Mouse (Mus musculus) embryo, embryonic 11.5 days (tissue): ENCODE measurements around the gene Epdr1.

Experiments
- DNase-seq: peaks from one replicate; pipeline ENCODE4 v3.0.0-alpha.2; 2012; ENCODE audit warnings: low read depth, low spot score

Epdr1 gene

GRCm38 (mm10) chr13:19619216-19619927, at the start of gene Epdr1:
Epdr1 (minus strand) TSS chr13:19619927.
- no peak for DNase-seq

GRCm38 (mm10) chr13:19668355-19669140, 48.8 kb upstream of the Epdr1 start:
- DNase-seq: no peak

DNA sequence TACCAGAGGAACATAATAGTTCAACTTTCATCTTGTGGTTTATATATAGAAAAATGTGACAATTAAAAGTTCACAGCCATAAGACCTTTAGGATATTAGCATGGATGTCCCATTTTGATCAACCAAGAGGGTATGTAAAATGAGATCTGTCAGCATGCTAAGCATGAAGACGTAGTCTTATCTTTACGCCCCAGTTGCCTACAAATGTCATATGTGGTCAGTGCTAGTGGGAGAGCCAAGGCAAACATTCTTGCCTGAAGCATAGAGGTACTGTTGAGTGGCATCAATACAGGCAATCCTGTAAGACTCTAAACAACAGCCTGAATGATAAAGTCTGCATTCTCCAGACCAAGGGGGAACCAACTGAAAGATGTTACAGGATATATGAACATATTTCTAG, 32.7 kb upstream of the Epdr1 start:
- no peak for DNase-seq

- no peak for DNase-seq
Observed at GRCm38 (mm10) chr13:19649824-19650223, 30.1 kb upstream of the Epdr1 start.

DNA sequence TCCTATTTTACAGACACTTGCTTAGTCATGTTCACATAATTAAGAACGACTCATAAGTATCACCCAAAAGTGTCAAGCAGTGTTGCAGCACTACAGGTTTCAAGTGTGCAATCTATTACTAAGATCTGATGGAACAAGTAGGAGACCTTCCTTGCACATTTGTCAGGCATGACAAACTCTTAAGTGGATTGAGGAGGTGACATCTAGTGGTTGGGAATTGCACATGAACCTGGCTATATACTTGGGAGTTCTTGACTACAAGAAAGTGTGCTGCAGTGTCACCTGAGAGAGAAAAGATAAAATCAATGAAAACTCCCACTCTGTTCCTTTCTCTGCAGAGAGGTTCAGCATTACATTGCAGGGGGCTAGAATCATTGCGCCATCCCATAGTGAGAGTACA, 24.5 kb upstream of the Epdr1 start:
- no peak for DNase-seq

DNA sequence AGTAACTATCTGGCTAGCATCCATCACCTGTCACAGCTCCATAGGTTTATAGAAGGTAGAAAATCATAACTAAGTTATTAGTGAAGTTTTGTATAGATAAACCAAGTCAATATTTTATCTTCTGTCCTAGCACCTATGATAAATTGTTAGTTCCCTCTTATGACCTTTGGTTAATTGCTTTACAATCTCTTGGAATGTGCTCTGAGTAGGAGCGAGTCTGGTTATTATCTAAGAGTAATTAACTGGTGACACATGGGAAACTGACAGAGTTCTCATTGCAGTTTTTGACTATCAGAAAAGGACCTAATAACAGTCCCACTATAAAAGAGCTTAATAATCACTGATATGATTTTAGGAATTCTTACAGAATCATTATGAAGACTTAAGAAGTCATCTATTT, 23.8 kb upstream of the Epdr1 start:
- no peak for DNase-seq

DNA sequence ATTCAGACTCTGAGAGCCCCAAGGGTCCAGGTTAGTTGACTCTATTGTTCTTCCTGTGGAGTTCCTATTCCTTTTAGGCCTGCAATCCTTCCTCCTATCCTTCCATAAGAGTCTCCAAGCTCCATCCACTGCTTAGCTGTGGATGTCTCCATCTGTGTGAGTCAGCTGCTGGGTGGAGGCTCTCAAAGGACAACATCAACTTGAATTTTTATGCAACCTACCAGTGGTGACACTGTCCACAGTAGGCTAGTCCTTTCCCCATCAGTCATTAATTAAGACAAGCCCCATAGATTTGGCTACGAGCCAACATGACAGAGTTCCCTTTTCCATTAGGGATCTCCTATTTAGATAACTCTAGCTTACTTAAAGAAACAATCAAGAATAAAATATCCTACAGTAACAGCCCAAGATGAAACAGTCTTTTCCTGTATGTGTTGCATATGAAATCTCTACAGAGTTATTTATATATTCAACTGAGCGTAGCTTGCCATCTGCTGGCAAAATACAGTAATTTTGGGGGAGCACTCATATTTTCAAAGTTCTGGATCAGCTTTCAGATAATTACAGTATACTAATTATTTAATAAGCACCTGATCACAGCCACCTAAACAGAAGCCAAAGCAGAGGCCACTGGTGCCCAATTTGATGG, 20.6 kb upstream of the Epdr1 start:
- no peak for DNase-seq

DNA sequence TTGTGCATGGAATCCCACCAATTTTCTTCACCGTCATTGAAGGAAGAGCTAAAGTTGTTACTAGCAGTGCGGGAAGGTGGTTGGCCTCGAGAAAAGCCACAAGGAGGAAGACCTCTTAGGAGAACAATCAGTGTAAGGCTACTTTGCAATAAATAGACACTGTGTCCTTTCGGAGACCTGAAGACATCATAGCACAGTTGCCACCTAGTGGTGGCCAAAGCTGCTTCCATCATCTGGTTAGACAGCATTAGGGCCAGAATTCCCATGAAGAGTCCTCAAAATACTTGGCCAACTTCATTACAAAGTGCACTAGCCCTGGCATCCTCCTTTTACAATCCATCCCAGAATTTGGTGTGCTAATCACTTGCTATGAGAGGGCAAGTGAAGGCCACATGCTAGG, 16.4 kb upstream of the Epdr1 start:
- no peak for DNase-seq

GRCm38 (mm10) chr13:19630768-19631709, 11.3 kb upstream of the Epdr1 start:
- DNase-seq: no peak

- DNase-seq: no peak
Observed at GRCm38 (mm10) chr13:19626473-19626872, 6.7 kb upstream of the Epdr1 start.

DNA sequence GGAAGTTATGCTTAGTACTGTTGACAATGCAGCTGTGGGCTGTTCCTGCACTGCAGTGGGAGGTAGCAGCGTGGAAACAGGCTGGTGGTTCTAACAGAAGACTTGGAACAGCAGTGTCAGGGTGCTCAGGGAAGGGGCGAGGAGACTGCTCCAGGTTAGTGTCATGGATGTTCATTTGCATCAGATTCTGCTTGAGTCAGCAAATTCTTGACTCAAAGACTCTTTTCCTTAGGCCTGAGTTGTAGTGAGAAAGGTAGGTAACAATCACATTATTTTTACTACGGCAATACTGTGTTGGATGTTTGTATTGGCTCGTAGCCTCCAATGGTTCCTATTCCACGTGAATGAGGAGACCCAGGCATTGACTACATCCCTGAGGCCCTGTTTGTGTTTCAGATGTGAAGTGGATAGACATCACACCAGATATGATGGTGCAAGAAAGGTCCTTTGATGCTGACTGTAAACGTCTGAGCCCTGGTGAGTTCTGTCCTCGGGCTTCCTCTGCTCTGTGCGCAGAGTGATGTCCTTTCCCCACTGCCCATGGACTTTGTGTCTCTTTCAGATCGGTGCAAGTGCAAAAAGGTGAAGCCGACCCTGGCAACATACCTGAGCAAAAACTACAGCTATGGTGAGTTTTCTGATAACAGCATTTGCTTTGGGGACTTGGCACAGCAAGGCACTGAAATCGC, 5.0 kb upstream of the Epdr1 start:
- DNase-seq: no peak

DNA sequence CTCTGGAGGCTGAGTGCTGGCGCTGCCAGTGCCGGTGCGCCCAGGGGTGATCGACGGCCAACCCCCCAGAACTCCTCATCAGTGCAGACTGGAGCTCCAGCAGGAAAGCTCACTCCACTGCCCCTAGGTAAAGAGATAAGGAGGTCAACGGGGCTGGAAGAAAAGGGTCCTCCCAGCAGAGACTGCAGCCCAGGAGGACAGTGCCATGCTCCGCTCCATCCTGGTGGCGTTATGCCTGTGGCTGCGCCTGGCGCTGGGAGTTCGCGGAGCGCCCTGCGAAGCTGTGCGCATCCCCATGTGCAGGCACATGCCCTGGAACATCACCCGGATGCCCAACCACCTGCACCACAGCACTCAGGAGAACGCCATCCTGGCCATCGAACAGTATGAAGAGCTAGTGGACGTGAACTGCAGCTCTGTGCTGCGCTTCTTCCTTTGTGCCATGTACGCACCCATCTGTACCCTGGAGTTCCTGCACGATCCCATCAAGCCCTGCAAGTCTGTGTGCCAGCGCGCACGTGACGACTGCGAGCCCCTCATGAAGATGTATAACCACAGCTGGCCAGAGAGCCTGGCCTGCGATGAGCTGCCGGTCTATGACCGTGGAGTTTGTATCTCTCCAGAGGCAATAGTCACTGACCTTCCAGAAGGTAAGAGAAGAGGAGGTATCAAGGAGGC, 3.6 kb upstream of the Epdr1 start:
- no peak for DNase-seq

DNA sequence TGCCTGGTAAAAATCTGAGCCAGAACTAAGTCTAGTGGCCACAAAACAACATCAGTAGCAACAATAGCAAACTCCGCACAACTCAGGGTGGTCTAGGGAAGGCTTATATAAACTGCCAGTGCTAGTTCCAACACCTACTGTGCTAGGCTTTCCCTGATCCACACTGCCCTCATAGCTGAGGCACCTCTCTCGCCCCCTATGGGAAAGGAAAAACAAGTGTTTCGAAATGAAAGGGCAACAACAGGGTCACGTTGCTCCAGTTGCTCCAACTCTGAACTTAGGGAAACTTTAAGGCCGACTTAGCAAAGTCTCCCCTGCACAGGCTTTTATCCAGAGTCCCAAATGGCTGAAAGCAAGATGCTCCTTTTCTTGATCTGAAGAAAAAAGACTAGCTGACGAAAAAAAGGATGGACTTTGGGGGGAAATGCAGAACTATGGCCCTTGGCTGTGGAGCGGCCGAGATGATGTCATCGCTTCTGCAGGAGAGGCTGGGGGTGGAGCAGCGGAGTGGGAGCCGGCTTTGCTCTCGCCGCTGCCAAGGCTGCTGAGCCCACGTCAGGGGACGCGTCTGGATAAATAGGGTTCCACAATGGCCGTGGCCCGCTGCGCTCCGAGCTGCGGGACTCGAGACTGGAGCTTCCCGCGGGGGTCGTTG, 3.0 kb upstream of the Epdr1 start, which contains the start of gene Sfrp4:
TSS of gene Sfrp4 (plus strand) at position 532 of the 655 bp plus-strand sequence.
- DNase-seq: no peak

DNA sequence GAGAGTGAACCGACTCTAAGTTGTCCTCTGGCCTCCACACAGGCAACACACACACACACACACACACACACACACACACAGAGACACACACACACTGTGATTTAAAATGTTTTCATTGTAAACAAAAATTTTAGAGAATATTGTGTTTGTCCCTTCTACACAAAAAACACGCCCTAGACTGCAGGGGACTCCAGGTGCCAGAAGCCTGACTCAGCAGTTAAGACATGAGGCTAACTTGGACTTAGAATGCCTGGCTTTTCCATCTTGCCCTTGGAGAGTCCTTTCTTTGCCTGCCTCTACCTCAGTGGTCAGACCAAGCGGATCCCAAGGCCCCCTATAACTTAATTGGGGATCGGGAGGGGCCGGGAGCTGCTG, 899 bp downstream of the Epdr1 start:
- no peak for DNase-seq

DNA sequence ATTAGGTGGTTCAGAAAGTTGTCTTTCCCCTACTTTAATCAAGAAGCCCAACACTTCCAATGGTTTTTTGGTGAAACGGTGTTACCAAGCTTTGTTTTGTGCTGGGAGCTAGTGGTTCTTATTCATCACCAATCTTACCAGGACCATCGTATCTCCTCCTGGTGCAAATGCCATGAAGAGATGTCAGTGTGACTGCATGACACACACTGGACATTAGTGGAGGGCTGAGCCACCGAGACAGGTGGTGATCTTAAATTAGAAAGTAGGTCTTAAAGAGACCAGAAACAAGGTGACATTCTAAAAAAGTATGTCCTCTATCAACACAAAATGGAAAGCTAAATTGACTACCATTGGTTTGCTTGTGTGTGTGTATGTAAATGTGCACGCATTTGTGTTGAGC, 1.6 kb downstream of the Epdr1 start:
- no peak for DNase-seq

DNA sequence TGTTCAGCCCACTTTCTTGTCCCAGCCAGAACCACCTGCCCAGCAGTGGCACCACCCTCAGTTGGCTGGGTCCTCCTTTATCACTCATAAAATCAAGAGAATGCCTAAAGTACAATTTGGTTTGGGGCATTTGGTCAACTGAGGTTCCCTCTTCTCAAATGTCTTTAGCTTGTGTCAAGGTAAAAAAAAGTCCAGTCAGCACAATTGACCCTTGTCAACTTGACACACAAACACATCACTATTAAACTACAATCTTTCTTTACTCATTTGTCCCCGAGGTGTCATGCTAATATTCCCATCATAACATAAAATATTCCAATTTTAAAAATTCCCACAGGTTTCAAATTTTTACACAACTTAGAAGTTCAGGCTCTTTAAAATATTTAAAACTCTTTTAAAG, 5.4 kb downstream of the Epdr1 start:
- DNase-seq: no peak

DNA sequence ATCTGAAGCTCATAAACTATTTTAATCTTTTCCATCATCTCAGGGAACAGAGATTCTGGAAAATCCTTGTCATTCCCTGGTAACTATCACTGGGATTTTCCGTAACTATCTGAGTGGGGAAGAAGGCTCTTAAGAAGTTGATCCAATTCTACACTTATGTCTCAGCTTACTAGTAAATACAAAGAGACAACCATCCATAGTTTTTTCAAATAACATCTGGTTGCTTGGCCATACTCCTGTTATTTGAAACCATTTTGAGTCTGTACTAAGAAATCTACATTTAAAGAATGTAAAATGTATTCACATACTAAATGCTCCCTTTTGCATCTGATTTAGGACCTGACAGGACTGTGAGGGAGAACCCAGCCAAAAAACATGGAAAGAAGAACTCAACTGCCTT, 6.3 kb downstream of the Epdr1 start:
- DNase-seq: no peak

DNA sequence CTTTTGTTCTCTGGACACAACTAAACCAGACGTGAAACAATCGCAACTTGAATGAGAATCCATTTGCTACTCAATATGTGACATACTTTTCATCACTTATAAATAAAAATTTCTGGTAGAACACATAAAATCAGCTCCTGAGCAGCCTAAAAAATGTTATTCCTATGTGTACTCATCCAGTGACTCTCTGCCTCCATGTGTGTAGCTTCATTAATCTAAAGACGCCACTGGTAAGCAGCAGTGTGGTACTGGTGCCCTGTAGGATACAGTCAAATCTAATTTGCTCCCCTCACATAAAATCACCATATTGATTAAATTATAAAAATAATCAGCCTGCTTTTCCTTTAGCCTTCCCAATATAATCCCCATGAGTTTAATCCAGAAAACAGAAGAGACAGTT, 6.8 kb downstream of the Epdr1 start:
- no peak for DNase-seq

DNA sequence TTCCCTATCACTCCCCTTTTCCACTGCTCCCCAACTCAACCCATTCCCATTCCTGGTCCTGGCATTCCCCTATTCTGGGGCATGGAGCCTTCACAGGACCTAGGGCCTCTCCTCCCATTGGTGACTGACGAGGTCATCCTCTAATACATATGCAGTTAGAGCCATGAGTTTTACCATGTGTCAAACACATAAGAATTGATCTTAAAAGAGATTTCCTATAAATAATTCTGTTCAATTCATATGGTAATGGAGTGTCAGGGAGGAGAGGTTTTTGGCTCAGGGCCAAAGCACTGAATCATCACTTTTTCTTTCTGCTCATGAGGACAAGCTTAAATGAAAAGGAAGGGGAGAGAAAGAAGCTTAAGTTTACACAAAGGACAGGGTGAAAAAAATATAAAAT, 7.4 kb downstream of the Epdr1 start:
- no peak for DNase-seq

DNA sequence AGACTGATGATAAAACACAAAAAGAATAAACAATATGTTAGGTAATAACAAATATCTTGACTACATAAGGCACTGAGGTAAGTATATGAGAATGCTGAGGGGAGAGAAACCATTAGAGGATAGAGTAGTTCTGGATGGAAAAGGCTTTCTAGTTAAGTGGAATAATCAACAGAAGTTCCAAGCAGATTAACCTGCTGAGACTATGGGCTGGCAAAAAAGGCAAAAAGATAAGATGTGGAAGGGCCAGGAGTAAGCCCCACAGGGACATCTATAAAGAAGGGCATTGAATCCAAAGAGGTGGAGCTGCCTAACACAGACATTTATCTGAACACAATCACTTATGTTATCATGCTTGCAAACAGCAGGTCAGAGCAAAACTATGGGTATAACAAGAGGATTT, 11.6 kb downstream of the Epdr1 start:
- no peak for DNase-seq
